Mouse (Mus musculus) megakaryocyte, embryonic 14.5 days (primary cell): ENCODE measurements around the gene Naaladl1.

Experiments used
- FLI1 ChIP-seq: IDR thresholded peaks from 2 replicates; pipeline ENCODE4 v1.6.1; 2012; ENCODE audit warnings: low read length, inconsistent platforms, mixed read lengths
- GATA1 ChIP-seq: IDR thresholded peaks from 3 replicates; pipeline ENCODE4 v1.6.1; 2012; ENCODE audit warnings: mixed read lengths, low read length, inconsistent platforms, borderline replicate concordance

DNA sequence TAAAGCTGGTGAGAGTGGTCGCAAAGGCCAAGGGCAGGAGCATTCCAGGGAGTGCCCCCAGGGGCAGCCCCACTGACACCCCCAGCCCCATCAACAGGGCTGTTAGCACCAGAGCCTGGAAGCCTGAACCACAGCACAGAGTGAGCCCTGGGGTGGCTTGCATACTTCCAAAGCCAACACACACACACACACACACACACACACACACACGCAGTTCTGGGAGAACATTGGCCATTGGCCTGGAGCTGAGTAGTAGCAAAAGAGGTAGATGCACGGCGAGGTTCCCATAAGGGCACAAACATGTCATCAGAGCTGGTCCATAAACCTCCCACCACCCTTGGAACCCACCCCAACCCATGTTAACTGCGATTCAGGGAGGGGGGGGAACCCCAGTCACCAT lies 39.0 kb upstream of the Naaladl1 start:
- TF ChIP-seq GATA1 (no peak), FLI1 (no peak)
